Mouse (Mus musculus) forebrain, embryonic 12.5 days (tissue): ENCODE measurements at regions not wholly inside any gene's neighbourhood (a gene's known extent, or its start where the extent isn't known, plus 50 kb on each side); places are given as distances from the start of the nearest gene placed in this dataset.
"Not testable (repeated sequence)": the region's sequence is repeated elsewhere in the genome, so short reads cannot be mapped to it uniquely, and the experiment has no call there.

Experiments used
- ATAC-seq: fragments of 200-750 bp; cut with Nextera tagmentation; 2 replicates; pipeline ENCODE4 v1.8.0; 2017; ENCODE audit warnings: moderate TSS enrichment; ENCODE audit not compliant: low FRiP score
- H3K27ac ChIP-seq: fragments of 300-500 bp; sonication (generic); 2 replicates; pipeline ENCODE4 v1.5.1; 2016; ENCODE audit warnings: mild to moderate bottlenecking
- H3K27me3 ChIP-seq: fragments of 300-500 bp; sonication (generic); 2 replicates; pipeline ENCODE4 v1.6.1; 2016; ENCODE audit warnings: mild to moderate bottlenecking
- H3K36me3 ChIP-seq: fragments of 300-500 bp; sonication (generic); replicated peaks from 2 replicates; pipeline ENCODE4 v1.6.1; 2016; ENCODE audit warnings: mild to moderate bottlenecking
- H3K4me1 ChIP-seq: fragments of 300-500 bp; sonication (generic); 2 replicates; pipeline ENCODE4 v1.6.1; 2016
- H3K4me2 ChIP-seq: fragments of 300-500 bp; sonication (generic); 2 replicates; pipeline ENCODE4 v1.6.1; 2016; ENCODE audit warnings: mild to moderate bottlenecking, moderate library complexity
- H3K4me3 ChIP-seq: fragments of 300-500 bp; sonication (generic); replicated peaks from 2 replicates; pipeline ENCODE4 v1.5.1; 2016; ENCODE audit warnings: mild to moderate bottlenecking
- H3K9ac ChIP-seq: fragments of 300-500 bp; sonication (generic); 2 replicates; pipeline ENCODE4 v1.6.1; 2016; ENCODE audit warnings: mild to moderate bottlenecking
- H3K9me3 ChIP-seq: fragments of 300-500 bp; sonication (generic); 2 replicates; pipeline ENCODE4 v1.6.1; 2016
- WGBS: fragments of 180-500 bp; shearing (Covaris S2); methylation state at CpG from one replicate; pipeline ENCODE4 v1.1.7; 2016; 5-methylcytosine and 5-hydroxymethylcytosine counted together

DNA sequence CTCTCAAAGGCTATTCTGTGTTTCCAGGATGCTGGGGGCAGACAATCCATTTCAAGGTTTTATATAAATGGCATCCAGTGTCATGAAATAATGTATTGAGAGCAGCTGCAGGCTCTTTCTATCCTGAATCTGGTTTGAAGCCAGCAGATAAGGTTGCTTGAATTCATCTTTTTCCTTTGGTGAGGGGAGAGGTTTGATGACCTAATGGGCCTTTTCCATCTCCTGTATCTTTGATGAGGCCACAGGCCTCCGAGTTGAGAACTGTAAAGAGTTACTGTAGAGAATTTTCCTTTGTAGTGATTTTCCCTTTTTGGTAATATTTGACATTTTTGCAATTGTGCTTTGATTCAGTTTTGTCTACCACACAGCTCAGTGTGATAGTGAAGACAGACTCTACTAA lies 458.8 kb upstream of the 1700008P02Rik start:
- H3K27me3 ChIP-seq, result no peaks in the 10 kb centered on the region
- no peak for ATAC-seq
- no peaks in the 10 kb centered on the region for H3K36me3 ChIP-seq
- no peak overlapping the region for H3K27ac ChIP-seq
- H3K4me3 ChIP-seq, result no peak overlapping the region
- no peaks in the 10 kb centered on the region for H3K9me3 ChIP-seq
- H3K4me2 ChIP-seq, result no peak overlapping the region
- H3K9ac ChIP-seq, result no peak overlapping the region
- 76% methylated on average over 1 of the region's 1 CpGs for WGBS
- H3K4me1 ChIP-seq, result no peaks in the 10 kb centered on the region

DNA sequence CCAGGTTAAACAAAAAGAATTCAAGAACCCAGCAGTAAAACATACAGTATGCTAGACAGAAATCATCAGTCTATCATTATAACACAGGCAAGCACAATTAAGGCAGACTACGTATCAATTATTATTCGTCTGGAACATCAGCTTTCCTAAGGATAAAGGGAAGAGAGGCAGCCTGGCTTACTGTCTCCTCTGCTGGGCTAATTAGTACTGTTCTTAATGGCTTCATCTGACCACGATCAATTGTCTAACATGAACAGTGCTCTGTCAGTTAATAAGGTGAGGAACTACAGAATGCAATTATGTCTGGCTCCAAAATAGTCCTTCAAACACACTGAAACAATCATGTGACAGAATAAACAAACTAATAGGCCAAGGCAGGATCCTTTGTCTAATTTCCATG lies 456.6 kb upstream of the 1700008P02Rik start:
- 41% methylated on average over 3 of the region's 3 CpGs for WGBS
- ATAC-seq, result peak; percentile 68; the same call in 1 of the 2 replicates

DNA sequence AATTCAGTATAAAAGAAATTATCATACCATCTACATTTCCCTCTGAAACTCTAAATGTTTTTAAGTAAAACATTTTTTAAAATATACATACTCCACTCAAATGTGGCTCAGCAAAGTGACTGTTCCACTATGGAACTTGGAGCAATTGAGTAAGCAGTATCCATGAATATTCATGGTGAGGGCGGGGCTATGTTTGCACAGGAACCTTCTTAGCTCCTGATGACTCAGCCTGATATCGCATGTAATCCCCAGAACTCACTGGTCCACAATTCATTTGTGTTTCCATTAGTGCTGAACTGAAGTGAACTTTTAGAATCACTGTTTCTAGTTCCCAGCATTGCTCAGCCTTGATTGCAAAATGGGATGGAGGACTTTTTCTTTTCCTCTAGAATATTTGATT lies 454.2 kb upstream of the 1700008P02Rik start:
- Histone ChIP-seq H3K4me3 (no peak overlapping the region), H3K9ac (no peak overlapping the region), H3K4me1 (no peaks in the 10 kb centered on the region), H3K4me2 (no peak overlapping the region), H3K27ac (no peak overlapping the region), H3K9me3 (no peaks in the 10 kb centered on the region), H3K27me3 (no peaks in the 10 kb centered on the region), H3K36me3 (no peaks in the 10 kb centered on the region)
- peak; percentile 68; the same call in 1 of the 2 replicates for ATAC-seq
- 55% methylated on average over 2 of the region's 2 CpGs for WGBS

More for the DNA sequence above, 456.6 kb upstream of the 1700008P02Rik start:
- Histone ChIP-seq H3K4me2 (no peak overlapping the region), H3K4me1 (no peaks in the 10 kb centered on the region), H3K27me3 (no peaks in the 10 kb centered on the region), H3K9me3 (no peaks in the 10 kb centered on the region), H3K9ac (no peak overlapping the region), H3K27ac (no peak overlapping the region), H3K36me3 (no peaks in the 10 kb centered on the region), H3K4me3 (no peak overlapping the region)

DNA sequence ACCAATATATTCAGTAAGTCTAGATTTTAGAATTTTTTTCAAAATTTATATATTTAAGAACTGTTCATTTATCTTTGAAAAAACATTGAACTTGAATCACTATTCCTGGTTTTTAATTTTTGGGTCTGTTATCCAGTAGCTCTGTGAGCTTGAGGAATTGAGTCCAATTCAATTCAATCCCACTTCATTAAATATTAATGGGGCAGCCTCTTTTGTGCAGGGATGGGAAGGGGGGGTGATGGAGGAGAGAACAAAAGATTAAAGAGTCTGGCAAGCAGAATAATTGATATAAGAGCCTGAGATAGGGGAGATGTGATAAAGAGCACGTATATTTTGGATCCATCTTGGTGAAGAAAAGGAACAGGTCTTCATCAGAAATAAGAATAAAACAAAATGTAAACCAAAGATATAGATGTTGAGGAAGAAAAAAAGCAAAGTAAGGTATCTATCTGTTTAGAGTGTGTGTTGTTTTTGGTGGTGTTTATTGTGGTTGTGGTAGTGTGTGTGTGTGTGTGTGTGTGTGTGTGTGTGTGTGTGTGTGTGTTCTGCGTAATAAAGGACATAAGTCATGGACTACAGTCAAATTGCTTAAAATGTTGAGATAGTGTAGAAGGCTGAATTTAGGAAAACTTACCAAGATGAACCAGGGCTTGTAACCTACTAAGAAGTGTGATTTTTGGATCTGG lies 421.3 kb upstream of the 1700008P02Rik start:
- no peak overlapping the region for H3K27ac ChIP-seq
- no peak overlapping the region for H3K4me2 ChIP-seq
- no peaks in the 10 kb centered on the region for H3K4me1 ChIP-seq
- no peak overlapping the region for H3K9ac ChIP-seq
- no peaks in the 10 kb centered on the region for H3K36me3 ChIP-seq
- H3K4me3 ChIP-seq, result no peak overlapping the region
- WGBS, result 51% methylated on average over 2 of the region's 2 CpGs
- peak; percentile 71 for ATAC-seq
- H3K27me3 ChIP-seq, result no peaks in the 10 kb centered on the region
- 0 out of 2 replicates have a peak, but pooled peaks cover 7% of the 10 kb centered on the region for H3K9me3 ChIP-seq

DNA sequence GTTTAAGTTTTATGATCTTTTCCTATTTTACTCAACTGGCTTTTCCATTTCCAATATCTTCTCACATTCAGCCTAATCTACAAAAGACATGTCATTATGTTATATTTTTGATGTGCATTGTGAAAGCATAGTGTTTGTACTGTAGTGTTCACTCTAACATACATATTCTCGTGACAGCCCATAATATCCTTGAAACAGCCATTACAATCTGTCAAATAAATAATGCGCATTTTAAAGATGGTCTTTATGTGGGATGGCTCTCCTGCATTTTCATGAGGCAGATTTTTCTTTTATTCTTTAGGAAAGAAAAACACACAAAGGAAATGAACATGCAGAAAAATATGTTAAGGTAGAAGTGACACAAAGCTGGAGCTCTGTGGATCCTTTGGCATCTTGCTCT lies 415.6 kb upstream of the 1700008P02Rik start:
- H3K27ac ChIP-seq, result no peak overlapping the region
- WGBS, result 69% methylated on average over 2 of the region's 2 CpGs
- H3K4me1 ChIP-seq, result no peaks in the 10 kb centered on the region

DNA sequence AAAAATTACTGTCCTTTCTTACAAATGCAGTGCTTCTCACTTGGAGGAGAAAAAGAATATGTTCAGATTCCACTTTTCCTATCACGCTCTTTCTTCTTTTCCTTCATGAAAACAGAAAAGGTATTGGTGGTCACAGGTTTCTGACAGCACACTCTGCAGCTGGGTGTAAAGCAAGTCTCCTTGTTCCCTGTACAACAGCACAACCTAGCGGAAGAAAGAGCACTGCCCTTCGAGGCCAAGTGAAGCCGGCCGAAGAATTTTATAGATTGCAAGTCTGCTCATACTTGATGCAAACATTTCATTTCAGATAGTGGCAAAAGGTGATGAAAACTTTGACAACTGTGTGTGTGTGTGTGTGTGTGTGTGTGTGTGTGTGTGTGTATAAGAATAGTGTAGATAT lies 407.6 kb upstream of the 1700008P02Rik start:
- H3K4me1 ChIP-seq, result no peaks in the 10 kb centered on the region
- no peak overlapping the region for H3K9ac ChIP-seq
- no peaks in the 10 kb centered on the region for H3K9me3 ChIP-seq
- H3K36me3 ChIP-seq, result no peaks in the 10 kb centered on the region
- H3K4me3 ChIP-seq, result no peak overlapping the region
- WGBS, result 26% methylated on average over 5 of the region's 5 CpGs
- peak; percentile 87; the same call in 1 of the 2 replicates for ATAC-seq
- H3K27me3 ChIP-seq, result no peaks in the 10 kb centered on the region
- H3K27ac ChIP-seq, result no peak overlapping the region
- H3K4me2 ChIP-seq, result no peak overlapping the region

More for the DNA sequence above, 415.6 kb upstream of the 1700008P02Rik start:
- Histone ChIP-seq H3K9ac (no peak overlapping the region), H3K27me3 (no peaks in the 10 kb centered on the region), H3K4me2 (no peak overlapping the region), H3K36me3 (no peaks in the 10 kb centered on the region), H3K9me3 (0 out of 2 replicates have a peak, but pooled peaks cover 7% of the 10 kb centered on the region), H3K4me3 (no peak overlapping the region)
- no peak for ATAC-seq

DNA sequence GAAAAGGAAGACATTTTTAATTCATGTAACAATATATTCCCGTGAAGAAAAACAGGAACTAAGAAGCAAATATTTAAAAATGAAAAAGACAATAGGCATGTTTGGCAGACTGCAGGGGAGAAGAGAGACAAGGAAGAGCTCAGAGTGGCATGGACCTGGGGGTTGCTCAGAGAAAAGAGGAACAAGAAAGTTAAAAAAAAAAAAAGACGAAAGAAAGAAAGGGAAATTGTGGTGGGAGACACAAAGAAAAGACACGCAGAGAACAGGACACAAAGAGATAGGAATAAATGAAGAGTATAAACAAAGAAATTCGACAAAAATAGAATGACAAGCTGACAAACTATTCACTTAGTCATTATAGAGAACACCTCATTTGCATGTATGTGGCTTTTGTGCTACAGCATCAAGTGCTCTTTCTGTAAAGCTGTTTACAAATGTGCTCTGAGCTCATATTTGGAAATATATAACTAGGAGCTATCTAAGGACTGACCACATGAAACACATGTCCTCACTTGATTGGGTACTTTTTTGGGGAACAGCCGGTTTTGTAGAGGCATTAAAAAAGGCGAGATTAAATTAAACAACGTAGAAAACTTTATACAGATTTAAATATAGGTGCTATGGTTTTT lies 394.2 kb upstream of the 1700008P02Rik start:
- Histone ChIP-seq H3K27me3 (no peaks in the 10 kb centered on the region), H3K4me2 (no peak overlapping the region), H3K9me3 (no peaks in the 10 kb centered on the region), H3K4me3 (no peak overlapping the region), H3K36me3 (no peaks in the 10 kb centered on the region), H3K9ac (no peak overlapping the region), H3K4me1 (peaks cover 16% of the 10 kb centered on the region; the same call in 1 of the 2 replicates), H3K27ac (no peak overlapping the region)
- 29% methylated on average over 7 of the region's 7 CpGs for WGBS
- no peak for ATAC-seq

DNA sequence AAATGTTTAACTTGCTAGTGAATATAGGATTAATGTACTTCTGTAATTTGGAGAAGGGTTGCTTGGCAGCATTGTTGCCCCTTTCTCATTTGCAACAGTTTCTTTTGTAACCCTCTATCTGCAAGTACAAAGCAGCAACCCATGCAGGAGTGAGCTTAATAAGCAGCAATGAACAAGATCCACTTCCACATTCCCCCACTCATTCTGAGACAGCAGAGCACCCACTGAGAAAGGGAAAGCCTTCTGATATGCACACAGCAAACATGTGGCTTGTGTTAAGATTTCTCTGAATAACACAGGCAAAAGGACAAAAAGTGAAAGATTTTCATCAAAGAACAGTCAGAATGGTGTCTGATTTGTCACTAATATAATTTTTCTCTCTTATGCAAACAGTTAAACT lies 393.3 kb upstream of the 1700008P02Rik start:
- H3K27me3 ChIP-seq, result no peaks in the 10 kb centered on the region
- H3K4me1 ChIP-seq, result peaks cover 20% of the 10 kb centered on the region; the same call in 1 of the 2 replicates
- H3K36me3 ChIP-seq, result no peaks in the 10 kb centered on the region
- ATAC-seq, result no peak
- no peaks in the 10 kb centered on the region for H3K9me3 ChIP-seq
- H3K4me2 ChIP-seq, result no peak overlapping the region
- H3K4me3 ChIP-seq, result no peak overlapping the region
- H3K9ac ChIP-seq, result no peak overlapping the region
- no peak overlapping the region for H3K27ac ChIP-seq

DNA sequence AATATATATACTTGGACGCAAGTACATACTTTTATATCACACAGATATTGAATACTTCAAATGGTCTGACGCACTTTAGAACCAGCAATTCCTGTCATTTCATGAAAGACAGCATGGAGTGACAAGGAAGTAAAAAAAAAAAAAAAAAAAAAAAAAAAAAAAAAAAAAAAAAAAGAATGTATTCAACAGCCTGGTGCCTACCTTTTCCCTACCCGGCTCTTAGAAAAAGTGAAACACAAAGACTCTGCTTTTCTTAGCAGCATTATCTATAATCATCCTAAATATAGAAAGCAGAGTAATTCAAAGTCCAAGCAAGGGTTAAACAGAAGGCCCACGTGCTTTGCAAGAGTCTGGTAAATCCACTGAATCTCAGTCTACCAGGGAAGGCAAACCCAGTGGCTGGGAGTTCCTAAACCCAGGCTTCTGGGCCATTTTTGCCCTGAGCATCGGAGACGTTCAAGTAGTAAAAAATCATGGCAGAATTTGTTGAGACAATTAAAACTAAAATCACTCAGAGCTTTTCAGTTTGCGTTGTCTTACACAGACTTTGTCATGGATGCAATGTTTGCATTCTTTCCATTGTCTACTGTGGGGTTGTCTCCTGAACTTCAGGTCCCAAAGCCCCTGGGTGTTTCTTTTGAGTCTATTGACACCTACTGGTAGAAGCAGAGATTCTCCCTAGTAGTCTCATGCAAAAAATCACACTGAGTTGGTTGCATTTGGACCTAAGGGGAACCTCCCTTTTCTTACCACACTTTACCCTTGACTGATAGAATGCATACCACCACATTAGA lies 390.2 kb upstream of the 1700008P02Rik start:
- Histone ChIP-seq H3K4me1 (peaks cover 20% of the 10 kb centered on the region; the same call in 1 of the 2 replicates), H3K9me3 (no peaks in the 10 kb centered on the region), H3K4me3 (no peak overlapping the region), H3K27ac (no peak overlapping the region), H3K4me2 (no peak overlapping the region), H3K36me3 (no peaks in the 10 kb centered on the region), H3K9ac (no peak overlapping the region), H3K27me3 (no peaks in the 10 kb centered on the region)
- ATAC-seq, result peak; percentile 66
- 41% methylated on average over 7 of the region's 7 CpGs for WGBS

DNA sequence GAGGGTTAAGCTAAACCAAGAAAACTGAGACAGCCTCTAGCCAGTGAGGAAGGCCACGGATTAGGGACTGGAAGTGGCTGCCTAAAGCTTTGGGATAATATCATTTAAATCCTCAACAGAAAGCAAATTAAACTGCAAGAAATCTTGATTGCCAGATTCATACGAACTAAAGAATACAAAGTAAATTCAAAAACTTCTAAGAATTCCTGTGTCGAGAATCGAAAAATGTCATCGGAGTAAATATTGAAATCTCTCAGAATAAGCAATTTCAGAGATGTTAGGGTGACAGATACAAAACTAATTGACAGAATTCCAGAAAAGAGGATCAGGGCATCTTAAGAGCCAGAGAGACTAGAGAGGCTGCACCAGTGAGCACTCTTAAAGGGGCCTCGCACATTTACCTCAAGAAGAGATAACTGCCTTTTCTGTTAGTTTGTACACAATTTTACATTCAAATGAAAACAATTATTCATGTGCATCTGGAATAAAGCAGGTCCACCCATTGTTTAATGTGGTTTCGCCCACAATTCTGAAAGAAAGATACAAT lies 388.5 kb upstream of the 1700008P02Rik start:
- Histone ChIP-seq H3K4me3 (no peak overlapping the region), H3K27ac (no peak overlapping the region), H3K9ac (no peak overlapping the region), H3K4me2 (no peak overlapping the region), H3K9me3 (no peaks in the 10 kb centered on the region), H3K36me3 (no peaks in the 10 kb centered on the region), H3K27me3 (no peaks in the 10 kb centered on the region), H3K4me1 (peaks cover 15% of the 10 kb centered on the region; the same call in 1 of the 2 replicates)
- WGBS, result 56% methylated on average over 7 of the region's 7 CpGs
- ATAC-seq, result no peak

DNA sequence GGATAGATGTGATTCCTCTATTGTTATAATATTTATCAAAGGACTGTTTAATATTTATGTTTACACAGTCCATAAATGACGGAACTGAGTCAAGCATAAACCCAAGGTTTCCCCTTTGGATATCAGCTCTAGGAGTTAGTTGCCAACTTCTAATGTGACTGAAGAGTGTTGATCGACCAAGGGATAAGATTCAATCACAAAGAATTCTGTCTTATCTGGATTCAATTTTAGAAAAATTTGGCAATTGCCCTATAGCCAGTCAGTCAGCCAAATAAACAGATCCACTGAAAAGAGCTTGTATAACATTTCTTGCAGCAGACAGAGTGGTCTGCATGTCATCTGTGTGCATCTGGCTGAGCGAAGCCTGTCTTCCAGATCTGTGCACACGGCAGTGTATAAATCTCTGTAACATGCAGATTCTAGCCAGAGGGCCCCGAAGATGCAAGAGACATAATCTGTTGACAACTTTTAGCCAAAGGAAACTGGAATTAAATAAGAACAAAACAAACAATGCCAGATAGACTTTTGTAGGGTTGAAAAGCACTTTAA lies 387.6 kb upstream of the 1700008P02Rik start:
- Histone ChIP-seq H3K9ac (no peak overlapping the region), H3K4me1 (0 out of 2 replicates have a peak, but pooled peaks cover 10% of the 10 kb centered on the region), H3K27me3 (no peaks in the 10 kb centered on the region), H3K4me3 (no peak overlapping the region), H3K27ac (0 out of 2 replicates have a peak overlapping the region, but pooled peaks have one; percentile 2), H3K36me3 (no peaks in the 10 kb centered on the region), H3K4me2 (no peak overlapping the region), H3K9me3 (no peaks in the 10 kb centered on the region)
- 59% methylated on average over 5 of the region's 5 CpGs for WGBS
- no peak for ATAC-seq

DNA sequence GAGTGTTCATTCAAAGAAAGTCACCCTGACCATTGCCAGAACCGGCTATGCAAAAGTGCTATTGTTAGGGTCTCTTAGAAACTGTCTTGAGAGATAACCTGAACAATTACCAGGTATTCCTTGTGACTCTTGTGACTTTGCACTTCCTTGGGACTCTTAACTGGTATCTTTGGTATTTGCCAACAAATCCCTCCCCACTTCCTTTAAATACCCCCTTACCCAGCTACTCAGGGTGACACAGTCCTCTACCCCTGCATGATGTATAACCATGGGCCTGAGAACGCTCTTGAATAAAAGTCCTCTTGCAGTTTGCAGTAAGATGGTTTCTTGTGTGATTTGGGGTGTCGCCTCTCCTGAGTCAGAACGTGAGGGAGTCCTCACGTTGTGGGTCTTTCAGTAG lies 371.5 kb upstream of the 1700008P02Rik start:
- not testable (repeated sequence) for H3K4me1 ChIP-seq, ATAC-seq, H3K9ac ChIP-seq, H3K27ac ChIP-seq, H3K4me3 ChIP-seq, H3K36me3 ChIP-seq, H3K4me2 ChIP-seq, H3K9me3 ChIP-seq, H3K27me3 ChIP-seq
- 84% methylated on average over 5 of the region's 5 CpGs for WGBS
